Mouse (Mus musculus): ENCODE measurements around the gene Apc2. TPM values are rescaled to one million over a fixed set of nuclear protein-coding genes. Genes with fewer than 3 reads are reported as not detected.

The Apc2 gene
- polyA plus RNA-seq, 1 experiment = 52.2 TPM

- peak; percentile 85 to 95 for DNase-seq (ENCODE audit: extremely low spot score in 1 of 2, low spot score in 1 of 2)
Measured at GRCm38 (mm10) chr10:80292251-80293146, 3.3 kb upstream of the Apc2 start, which contains the start of gene Rps15. TSS of gene Rps15 (plus strand) at chr10:80292453.

- DNase-seq (ENCODE audit: extremely low spot score in 1 of 2, low spot score in 1 of 2) = no peak
Measured at GRCm38 (mm10) chr10:80293325-80293724, 2.5 kb upstream of the Apc2 start.

- no peak for DNase-seq (ENCODE audit: extremely low spot score in 1 of 2, low spot score in 1 of 2)
Measured at GRCm38 (mm10) chr10:80294311-80294710, 1.5 kb upstream of the Apc2 start.

- no peak for DNase-seq (ENCODE audit: extremely low spot score in 1 of 2, low spot score in 1 of 2)
Measured at GRCm38 (mm10) chr10:80294788-80295303, 931 bp upstream of the Apc2 start.

- no peak for DNase-seq (ENCODE audit: extremely low spot score in 1 of 2, low spot score in 1 of 2)
Measured at GRCm38 (mm10) chr10:80296824-80297223, 1.0 kb downstream of the Apc2 start.

GRCm38 (mm10) chr10:80297526-80298133 is 1.9 kb downstream of the Apc2 start:
- no peak for DNase-seq (ENCODE audit: extremely low spot score in 1 of 2, low spot score in 1 of 2)

GRCm38 (mm10) chr10:80298571-80299281 is 2.9 kb downstream of the Apc2 start:
- peak; percentile 83 to 93 for DNase-seq (ENCODE audit: extremely low spot score in 1 of 2, low spot score in 1 of 2)

- DNase-seq (ENCODE audit: extremely low spot score in 1 of 2, low spot score in 1 of 2) = no peak
Measured at GRCm38 (mm10) chr10:80299301-80299700, 3.5 kb downstream of the Apc2 start.

GRCm38 (mm10) chr10:80299824-80300223 is 4.0 kb downstream of the Apc2 start:
- DNase-seq (ENCODE audit: extremely low spot score in 1 of 2, low spot score in 1 of 2) = no peak

GRCm38 (mm10) chr10:80300672-80301181 is 5.0 kb downstream of the Apc2 start:
- no peak for DNase-seq (ENCODE audit: extremely low spot score in 1 of 2, low spot score in 1 of 2)

- DNase-seq (ENCODE audit: extremely low spot score in 1 of 2, low spot score in 1 of 2) = no peak
Measured at GRCm38 (mm10) chr10:80301256-80302081, 5.7 kb downstream of the Apc2 start.

- no peak for DNase-seq (ENCODE audit: extremely low spot score in 1 of 2, low spot score in 1 of 2)
Measured at GRCm38 (mm10) chr10:80302082-80302355, 6.2 kb downstream of the Apc2 start.

- peak; percentile 58 to 65 for DNase-seq (ENCODE audit: extremely low spot score in 1 of 2, low spot score in 1 of 2)
Measured at GRCm38 (mm10) chr10:80302471-80302881, 6.7 kb downstream of the Apc2 start.

- DNase-seq (ENCODE audit: extremely low spot score in 1 of 2, low spot score in 1 of 2) = no peak
Measured at GRCm38 (mm10) chr10:80304458-80304857, 8.7 kb downstream of the Apc2 start.

GRCm38 (mm10) chr10:80304862-80305261 is 9.1 kb downstream of the Apc2 start:
- DNase-seq (ENCODE audit: extremely low spot score in 1 of 2, low spot score in 1 of 2) = no peak

- no peak for DNase-seq (ENCODE audit: extremely low spot score in 1 of 2, low spot score in 1 of 2)
Measured at GRCm38 (mm10) chr10:80311560-80311959, 15.8 kb downstream of the Apc2 start.

- no peak for DNase-seq (ENCODE audit: extremely low spot score in 1 of 2, low spot score in 1 of 2)
Measured at GRCm38 (mm10) chr10:80312586-80313504, 17.1 kb downstream of the Apc2 start.

- no peak for DNase-seq (ENCODE audit: extremely low spot score in 1 of 2, low spot score in 1 of 2)
Measured at GRCm38 (mm10) chr10:80313627-80314201, 17.9 kb downstream of the Apc2 start.
